Mouse (Mus musculus) retina, postnatal 7 days (tissue): ENCODE measurements around the gene Cdhr2.

Experiments
- DNase-seq: peaks from one replicate; pipeline ENCODE4 v3.0.0-alpha.2; 2012; ENCODE audit warnings: low read depth, low spot score

Gene Cdhr2

DNA sequence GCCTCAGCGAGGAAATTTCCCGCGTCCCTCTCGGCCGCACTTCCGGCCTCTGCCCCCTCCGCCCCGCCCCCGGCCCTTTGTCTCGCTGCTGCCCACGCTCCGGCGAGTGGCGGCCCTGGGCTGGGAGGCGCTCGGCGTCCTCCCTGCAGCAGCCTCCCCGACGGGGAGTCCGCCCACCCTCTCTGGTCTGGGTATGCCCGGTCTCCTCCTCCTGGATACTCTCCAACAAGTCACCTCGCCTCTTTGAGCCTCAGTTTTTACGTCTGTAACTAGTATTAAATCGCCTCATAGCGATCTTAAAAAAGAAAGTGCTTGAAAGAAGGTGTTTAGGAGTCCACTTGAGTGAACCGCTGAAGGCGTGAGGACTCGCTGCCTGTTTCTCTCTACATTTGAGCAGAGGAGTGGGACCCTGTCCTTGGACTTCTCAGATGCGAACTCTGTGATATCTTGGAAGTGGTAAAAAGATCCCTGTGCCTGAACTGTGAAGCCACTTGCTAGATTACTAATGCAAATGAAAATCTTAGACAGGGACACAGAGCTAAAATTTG is 48.7 kb downstream of the Cdhr2 start, which contains the start of gene Gprin1:
Gprin1 (minus strand) TSS at position 11 of the 548 bp plus-strand sequence.
- DNase-seq, result no peak

DNA sequence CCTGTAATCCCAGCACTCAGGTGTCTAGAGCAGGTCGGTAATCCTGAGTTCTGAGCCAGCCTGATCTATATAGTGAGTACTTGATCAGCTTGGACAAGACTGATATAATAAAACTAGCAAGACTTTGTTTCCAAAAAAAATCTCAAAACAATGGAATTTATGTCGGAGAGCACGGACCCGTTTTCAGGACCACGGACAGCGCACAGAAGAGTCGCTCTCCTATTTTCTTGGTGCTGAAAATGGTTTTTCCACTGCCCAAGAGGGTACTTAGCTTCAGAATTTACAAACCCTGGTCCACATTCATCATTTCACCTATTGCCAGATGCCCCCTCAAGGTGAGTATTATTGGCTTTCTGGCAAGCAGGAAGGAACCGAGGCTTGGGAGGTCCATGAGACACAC is 49.4 kb downstream of the Cdhr2 start:
- no peak for DNase-seq

GRCm38 (mm10) chr13:54752656-54753055 is 51.4 kb downstream of the Cdhr2 start:
- no peak for DNase-seq

GRCm38 (mm10) chr13:54753733-54754132 is 52.5 kb downstream of the Cdhr2 start:
- DNase-seq, result no peak

DNA sequence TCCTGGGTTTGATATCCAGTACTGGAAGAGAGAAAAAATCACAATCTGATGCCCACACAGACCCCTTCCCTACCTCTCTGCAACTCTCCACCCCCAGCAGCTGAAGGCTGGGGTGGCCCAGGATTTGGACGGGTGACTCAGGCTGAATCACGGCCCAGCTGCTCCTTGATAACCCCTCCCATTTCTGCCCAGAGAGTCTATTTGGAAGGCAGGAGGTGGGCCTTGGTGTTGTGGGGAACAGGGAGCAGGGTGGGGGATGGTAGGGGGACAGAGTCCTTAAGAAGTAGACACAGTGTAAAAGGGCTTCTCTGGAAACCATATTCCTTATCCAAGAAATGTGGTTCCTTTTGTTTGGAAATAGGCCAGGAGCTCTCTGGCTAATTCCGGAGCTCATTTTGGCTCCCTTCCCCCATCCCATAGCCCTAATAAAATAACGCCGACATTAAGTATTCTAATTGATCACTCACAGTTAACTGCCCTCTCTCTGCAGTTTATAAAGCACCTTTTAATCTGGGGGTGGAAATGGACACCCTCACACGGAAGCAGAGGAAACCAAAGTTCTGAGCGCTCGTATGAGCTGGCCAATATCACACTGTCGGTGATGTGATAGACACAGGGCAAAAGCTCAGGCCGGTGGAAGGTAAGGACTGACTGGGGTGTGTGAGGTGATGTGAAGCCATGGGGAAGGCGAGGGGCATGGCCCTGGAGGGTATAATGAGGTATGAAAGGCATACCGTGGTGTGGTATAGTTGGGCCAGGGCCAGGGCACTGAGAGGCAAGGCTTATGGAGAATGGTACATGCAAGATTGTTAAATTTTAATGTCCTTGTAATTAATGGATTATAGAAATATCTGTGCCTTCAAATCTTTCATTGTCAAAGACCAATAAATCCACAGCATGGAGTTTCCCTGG is 53.2 kb downstream of the Cdhr2 start:
- no peak for DNase-seq

- DNase-seq, result no peak
Observed at GRCm38 (mm10) chr13:54755201-54755830, 54.1 kb downstream of the Cdhr2 start.

DNA sequence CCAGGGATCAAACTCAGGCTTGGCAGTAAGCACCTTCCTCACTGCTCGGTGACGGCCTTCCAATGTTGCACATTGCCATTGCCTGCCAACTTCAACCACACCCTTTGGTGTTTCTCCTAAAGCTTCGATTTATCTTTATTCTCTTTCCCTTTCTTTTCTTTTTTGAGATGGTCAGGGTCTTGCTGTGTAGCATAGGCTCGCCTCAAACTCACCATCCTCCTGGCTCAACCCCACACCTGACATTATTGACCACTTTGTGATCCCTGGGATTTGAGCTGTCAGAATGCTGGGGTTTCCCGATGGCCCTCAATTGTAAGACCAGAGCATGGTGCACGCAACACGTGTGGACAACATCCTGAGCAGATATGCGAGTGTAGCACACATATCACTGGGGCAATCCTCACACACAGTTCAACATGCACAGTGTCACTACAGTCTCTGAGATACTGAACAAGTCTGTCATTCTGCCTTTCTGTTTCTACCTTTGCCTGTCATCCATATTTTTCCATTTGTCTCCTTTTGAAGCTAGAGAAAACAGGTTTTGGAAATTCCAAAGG is 55.0 kb downstream of the Cdhr2 start:
- no peak for DNase-seq

DNA sequence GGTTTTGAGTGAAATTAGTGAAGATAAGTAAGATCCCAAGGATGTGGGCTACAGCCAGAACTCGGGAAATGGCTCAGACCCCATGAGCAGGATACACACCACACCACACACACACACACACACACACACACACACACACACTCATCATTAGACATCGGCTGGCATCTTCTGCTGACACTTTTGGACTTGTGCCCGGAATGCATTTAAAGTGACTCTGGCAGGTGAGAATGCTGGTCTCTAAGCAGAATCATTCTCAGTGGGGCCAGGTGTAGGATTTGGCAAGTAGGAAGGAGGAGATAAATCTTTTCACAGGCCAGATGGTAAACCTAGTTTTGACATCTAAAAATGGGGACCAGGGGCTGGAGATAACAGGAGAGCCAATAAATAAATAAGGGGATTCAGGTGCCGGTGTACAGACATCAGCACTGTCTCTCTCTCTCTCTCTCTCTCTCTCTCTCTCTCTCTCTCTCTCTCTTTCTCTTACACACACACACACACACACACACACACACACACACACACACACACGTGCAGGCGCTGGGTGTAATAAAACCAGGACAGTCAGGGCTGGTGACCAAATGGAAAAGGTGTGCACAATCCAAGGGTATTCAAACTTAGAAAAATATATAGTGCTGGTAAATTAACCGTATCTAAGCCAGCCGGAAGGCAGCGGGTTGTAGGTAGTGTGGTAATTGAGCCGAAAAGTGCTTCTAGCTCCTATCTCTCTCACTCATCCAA is 56.0 kb downstream of the Cdhr2 start:
- no peak for DNase-seq

- DNase-seq, result peak; percentile 87
Observed at GRCm38 (mm10) chr13:54758045-54758755, 56.9 kb downstream of the Cdhr2 start.

- no peak for DNase-seq
Observed at GRCm38 (mm10) chr13:54758756-54759470, 57.7 kb downstream of the Cdhr2 start.

GRCm38 (mm10) chr13:54759496-54759895 is 58.2 kb downstream of the Cdhr2 start:
- DNase-seq, result no peak

DNA sequence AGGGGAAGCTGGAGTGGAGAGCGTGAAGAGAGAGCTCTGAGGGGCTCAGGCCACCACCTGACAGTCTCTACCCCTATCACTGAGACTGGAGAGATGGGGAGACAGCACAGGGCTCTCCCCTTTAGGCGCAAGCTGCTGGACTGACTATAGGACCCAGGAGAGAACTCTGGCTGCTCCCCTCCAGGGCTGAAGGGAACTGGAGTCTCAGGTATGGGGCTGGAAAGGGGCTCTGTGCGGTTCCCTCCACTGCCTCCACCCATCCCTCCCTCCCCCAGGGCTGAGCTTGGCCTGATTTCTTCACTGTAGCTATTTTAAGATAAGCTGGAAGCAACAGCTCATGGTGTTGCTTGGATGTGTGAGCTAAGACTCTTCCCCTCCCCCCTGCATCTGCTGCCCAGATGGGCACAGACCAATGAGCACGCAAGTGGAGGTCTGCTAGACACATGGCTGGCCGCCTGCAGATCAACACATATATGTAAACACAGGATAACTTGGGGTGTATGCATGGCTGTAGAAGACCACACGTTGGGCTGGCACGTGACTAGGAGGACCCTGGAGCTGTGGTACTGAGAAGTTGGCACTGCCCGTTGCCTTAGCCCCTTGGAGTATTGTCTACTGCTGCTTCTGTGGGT is 59.0 kb downstream of the Cdhr2 start:
- DNase-seq, result peak; percentile 80

GRCm38 (mm10) chr13:54760906-54761305 is 59.6 kb downstream of the Cdhr2 start:
- no peak for DNase-seq

GRCm38 (mm10) chr13:54765281-54766191 is 64.3 kb downstream of the Cdhr2 start:
- no peak for DNase-seq

DNA sequence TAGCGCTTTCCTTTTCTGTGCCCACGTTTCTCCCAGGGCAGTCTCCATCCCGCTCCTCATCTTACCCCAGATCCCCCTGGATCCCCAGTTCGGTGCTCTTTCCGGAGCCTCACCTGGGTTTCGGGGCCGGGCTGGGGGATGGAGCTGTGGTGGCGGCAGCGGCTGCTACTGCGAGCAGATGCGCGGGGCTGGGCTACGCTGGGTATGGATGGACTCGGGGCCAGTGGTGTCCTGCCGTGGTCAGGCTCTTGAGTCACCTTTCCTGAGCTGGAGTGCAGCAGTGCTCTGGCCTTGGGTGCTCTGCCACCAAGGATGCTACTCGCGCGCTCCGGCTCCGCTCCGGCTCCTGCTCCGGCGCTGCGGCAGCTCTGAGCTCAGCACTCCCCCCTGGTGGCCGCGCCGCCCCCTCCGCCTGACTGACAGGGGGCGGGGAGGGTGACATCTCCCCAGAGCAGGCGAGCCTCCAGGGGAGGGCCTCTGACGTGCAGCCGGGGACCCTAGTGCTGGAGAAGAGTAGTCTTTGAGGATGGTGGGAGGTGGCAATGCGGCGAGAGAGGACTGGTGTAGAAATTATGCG is 65.0 kb downstream of the Cdhr2 start, which contains the start of gene Sncb:
Sncb (minus strand) TSS at position 404 of the 577 bp plus-strand sequence.
- peak; percentile 72 for DNase-seq

DNA sequence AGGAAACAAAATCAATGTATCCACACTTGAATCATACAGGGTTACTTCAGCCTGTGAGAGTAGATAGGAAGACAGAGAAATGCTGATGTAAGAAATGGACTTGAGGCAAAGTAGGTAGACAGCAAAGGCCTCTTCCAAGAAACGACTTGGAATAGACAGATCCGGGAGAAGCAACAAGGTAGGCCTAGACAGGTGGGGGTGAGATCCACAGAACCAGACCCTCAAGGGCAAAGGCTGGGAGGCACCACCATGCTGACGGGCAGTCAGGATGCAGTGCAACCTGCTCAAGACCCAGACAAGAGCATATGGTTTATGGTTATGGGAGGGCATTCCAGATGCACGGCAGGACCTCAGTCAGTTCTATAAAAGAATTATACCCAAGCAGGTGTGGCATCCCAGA is 65.8 kb downstream of the Cdhr2 start:
- no peak for DNase-seq

DNA sequence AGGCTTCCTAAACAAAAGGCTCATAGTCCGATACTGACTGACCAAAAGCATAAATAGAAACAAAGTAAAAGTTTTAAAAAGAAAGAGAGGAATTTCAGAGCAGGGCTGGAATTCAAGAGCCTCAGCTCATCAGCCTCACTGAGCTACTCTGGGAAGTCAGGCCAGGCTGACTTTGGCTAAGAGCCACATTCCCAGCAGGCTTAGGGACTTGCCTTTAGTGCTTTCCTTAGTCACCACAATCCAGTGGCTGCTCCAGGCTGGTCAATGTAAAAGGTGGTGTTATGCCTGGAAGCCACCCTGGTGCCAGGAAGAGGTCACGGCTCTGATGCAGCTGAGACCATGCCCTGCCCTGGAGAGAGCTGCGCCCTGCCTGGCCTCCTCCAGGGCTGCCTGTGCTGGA is 79.3 kb downstream of the Cdhr2 start:
- no peak for DNase-seq

- no peak for DNase-seq
Observed at GRCm38 (mm10) chr13:54781086-54781485, 79.8 kb downstream of the Cdhr2 start.
